Mouse (Mus musculus): Measurements from ENCODE around the gene Ccm2l.

Gene Ccm2l

GRCm38 (mm10) chr2:153065747-153066508 lies at the start of gene Ccm2l:
Gene Ccm2l (plus strand): TSS chr2:153065955.
- no peak for DNase-seq (ENCODE audit: low spot score in 2 of 2)

DNA sequence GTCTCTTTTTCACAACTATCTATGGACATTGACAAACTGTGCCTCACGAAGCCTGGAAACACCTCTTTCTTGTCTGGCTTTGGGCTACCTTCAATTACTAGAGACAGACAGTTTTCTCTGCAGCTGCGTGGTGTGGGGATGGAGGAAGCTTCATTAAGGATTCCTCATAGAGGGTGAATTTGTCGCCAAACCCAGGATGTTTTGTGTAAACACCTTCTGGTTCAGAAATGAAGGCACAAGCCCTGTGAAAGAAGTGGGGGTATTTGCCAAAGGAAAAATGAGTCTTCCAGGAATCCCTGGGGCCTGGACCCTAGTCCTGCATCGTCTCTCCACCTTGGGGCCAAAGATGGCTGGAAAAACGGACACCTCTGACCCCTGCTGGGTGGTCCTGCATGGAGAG lies 49.0 kb upstream of the Ccm2l start:
- DNase-seq (ENCODE audit: low spot score in 2 of 2): no peak

DNA sequence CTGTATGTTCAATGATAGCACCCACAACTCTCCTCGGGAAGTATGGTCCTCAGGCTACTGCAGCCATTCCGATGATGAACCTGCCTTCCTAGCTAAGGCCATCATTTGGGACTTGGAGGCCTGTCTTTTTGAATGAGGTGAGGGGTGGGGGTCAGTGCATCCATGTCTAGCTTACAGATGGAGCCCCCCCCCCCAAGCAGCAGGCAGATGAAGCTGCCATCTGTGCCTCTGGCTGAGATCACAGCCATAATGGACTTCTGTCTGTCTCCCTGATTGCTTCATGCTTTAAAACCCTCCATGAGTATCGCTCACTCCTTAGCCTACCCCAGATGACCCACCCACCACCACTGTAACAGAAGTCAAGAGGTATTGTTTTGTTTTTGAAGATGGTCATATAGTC lies 46.4 kb upstream of the Ccm2l start:
- DNase-seq (ENCODE audit: low spot score in 2 of 2): no peak

DNA sequence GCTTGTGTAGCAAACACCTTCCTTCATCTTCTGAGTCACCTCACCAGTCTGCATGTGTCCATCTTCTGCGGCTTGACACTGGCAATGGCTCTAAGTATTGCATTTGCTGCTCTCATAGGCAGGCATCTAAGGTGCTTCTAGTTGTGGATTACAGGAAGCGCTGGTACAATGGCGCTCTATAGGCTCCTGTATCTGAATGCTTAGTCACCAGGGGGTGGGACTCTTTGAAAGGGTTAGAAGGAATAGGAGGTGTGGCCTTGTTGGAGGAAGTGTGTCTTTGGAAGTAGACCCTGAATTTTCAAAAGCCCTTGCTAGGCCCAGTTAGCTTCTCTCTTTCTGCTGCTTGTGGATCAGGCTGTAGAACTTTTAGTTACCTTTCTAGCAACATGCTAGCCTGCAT lies 44.6 kb upstream of the Ccm2l start:
- DNase-seq (ENCODE audit: low spot score in 2 of 2): no peak

- DNase-seq (ENCODE audit: low spot score in 2 of 2): peak in 1 of 2 experiments; percentile 19
Observed at GRCm38 (mm10) chr2:153022855-153023254, 42.9 kb upstream of the Ccm2l start.

DNA sequence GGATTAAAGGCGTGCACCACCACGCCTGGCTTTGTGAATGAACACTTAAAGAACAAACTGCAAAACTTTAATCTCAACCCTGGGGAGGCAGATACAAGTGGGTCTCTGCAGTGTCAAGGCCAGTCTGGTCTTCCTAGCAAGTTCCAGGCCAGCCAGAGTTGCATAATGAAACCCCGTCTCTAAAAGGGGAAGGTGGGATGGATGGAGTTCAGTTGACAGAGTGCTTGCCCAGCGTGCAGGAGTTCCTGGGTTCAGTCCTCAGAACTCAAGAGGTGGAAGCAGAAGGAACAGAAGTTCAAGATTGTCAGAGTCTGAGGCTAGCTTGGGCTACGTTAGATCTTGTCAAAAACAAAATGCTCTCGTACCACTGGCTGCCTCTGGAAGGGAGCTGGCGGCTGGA lies 39.7 kb upstream of the Ccm2l start:
- DNase-seq (ENCODE audit: low spot score in 2 of 2): no peak

DNA sequence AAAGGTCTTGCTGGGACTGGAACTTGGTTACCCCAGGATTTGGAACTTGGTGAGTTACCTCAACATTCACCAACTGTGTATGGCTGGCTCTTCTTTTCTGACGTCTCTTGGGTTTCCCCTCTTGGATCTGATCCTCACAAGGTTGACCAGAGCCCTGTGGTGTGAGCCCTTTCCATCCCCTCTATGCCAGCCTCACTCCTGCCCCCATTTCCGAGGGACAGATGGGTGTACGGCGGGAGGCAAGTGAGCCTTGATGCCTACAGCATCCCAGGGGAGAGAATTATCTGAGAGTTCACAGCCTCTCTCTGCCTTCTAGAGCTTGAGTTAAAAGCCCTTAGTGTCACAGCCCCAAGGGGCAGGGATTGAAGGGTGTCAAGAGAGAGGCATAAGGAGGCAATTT lies 38.3 kb upstream of the Ccm2l start:
- DNase-seq (ENCODE audit: low spot score in 2 of 2): no peak

- DNase-seq (ENCODE audit: low spot score in 2 of 2): no peak
Observed at GRCm38 (mm10) chr2:153030422-153030821, 35.3 kb upstream of the Ccm2l start.

DNA sequence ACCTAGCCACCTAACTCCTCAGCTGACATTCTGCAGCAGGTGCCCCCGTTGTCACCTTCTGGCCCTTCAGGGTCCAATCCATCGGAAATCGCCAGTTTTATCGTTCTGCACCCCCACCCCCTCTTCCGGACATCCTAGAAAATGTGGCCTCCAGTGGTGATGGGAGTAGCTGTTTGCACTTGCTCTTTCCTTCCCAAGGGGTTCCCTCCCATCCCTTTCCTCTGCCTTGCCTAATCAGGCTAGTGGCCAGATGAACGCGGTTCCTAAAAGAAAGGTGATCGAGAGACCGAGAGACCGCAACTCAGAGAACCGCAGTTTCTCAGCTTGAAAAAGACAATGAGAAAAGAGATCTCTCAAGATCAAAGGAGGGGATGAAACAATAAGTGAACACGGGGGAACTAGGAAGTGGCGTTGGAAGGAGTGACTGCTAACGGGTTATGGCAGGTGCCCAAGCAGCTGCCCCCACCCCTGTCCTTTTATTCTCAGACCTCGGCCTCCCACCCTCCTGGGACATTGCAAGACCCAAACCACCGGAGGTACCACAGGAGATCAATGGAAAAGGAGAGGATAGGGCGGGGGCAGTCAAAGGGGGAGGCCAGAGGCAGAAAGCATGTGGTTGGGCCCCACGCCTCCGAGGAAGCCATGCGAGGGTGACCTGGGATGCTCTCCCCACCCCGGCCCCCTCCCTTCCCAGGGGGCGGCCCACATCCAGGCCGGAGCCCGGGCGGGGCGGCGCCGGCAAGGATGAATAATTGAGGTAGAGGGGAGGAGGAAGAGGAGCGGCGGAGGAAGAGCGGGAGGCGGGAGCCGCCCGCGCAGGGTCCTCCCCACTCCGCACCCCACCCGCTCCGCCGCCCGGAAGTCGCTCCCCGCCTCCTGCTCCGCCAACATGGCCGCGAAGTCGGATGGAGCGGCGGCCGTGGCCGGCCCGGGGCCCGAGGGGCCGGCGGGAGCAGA lies 34.4 kb upstream of the Ccm2l start, which contains the start of gene Xkr7:
Xkr7 (plus strand) TSS at position 727 of the 957 bp plus-strand sequence.
- no peak for DNase-seq (ENCODE audit: low spot score in 2 of 2)

DNA sequence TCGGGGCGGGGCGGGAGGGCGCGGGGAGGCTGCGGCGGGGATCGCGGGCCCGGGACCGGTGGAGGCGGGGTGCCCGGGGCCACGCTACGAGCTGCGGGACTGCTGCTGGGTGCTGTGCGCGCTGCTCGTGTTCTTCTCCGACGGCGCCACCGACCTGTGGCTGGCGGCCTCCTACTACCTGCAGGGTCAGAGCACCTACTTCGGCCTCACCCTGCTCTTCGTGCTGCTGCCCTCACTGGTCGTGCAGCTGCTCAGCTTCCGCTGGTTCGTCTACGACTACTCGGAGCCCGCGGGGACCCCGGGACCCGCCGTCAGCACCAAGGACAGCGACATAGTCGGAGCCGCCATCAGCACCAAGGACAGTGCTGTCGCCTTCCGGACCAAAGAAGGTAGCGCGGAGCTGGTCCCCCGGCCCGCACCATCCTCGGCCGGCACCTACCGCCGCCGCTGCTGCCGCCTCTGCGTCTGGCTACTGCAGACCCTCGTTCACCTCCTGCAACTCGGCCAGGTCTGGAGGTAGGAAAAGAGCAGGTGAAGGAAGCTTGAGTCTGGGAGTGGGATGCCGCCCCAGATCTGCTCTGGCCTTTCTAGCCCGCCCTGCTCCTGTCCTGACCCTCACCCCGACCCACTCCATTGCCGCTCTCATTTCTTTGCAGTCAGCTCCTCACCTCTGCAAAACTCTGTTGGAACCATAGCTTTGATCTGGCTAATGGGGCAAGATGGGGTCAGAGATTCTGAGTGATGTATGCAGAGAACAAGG lies 33.5 kb upstream of the Ccm2l start:
- peak; percentile 40 to 44 for DNase-seq (ENCODE audit: low spot score in 2 of 2)

- DNase-seq (ENCODE audit: low spot score in 2 of 2): no peak
Observed at GRCm38 (mm10) chr2:153032973-153033372, 32.8 kb upstream of the Ccm2l start.

DNA sequence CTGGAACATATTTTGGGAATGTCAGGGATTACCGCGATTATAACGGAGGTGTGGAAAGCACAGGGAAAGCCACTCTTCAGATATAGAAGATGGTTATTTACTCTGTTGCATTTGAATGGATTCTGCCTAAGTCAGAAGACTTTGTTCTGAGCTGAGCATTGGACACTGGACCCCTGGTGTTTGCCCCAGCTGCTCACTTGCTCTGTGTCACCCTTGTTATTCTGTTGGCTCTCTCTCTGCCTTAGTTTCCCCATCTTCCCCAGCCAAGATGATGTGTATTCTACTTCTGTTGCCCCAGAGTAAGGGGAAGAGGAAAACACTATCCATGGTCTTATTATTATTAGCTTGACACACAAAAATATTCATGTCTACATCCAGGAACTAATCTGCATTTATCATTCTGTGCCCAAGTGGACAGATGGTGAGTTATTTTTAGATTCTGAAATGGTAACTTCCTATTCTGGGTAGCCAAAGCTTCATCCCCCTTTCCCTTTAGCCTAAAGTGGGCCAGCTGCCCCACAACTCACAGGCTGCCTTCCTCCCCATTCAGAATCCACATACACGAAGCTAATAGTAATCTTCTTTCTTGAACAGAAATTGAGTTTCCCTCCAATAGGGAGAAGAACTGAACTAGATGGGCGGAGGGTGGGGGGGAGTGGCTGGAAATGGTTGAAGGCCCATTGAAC lies 32.1 kb upstream of the Ccm2l start:
- no peak for DNase-seq (ENCODE audit: low spot score in 2 of 2)

GRCm38 (mm10) chr2:153036690-153037089 lies 29.1 kb upstream of the Ccm2l start:
- no peak for DNase-seq (ENCODE audit: low spot score in 2 of 2)

GRCm38 (mm10) chr2:153043886-153044285 lies 21.9 kb upstream of the Ccm2l start:
- DNase-seq (ENCODE audit: low spot score in 2 of 2): no peak

DNA sequence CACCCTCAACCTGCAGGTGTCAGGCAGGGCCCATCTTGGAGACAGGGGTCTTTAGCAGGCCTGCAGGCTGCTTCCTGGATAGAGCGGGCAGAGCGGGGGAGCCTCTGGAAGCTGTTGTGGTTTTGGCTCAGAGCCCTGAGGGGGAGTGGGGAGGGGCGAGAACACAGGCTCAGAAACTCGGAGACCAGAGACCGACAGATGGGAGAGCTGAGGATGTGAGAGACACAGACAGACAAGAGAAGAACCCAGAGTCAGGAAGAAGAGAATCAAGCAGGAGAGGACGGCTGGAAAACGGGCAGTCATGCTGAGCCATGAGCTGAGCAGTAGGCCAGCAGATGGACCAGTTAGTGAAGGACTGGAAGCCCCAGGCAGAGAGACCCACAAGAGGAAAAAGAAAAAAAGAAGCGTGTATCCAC lies 19.9 kb upstream of the Ccm2l start:
- peak; percentile 25 to 42 for DNase-seq (ENCODE audit: low spot score in 2 of 2)

GRCm38 (mm10) chr2:153047828-153048465 lies 17.8 kb upstream of the Ccm2l start:
- peak; percentile 47 to 57 for DNase-seq (ENCODE audit: low spot score in 2 of 2)

GRCm38 (mm10) chr2:153049288-153049996 lies 16.3 kb upstream of the Ccm2l start:
- DNase-seq (ENCODE audit: low spot score in 2 of 2): peak in 1 of 2 experiments; percentile 34

DNA sequence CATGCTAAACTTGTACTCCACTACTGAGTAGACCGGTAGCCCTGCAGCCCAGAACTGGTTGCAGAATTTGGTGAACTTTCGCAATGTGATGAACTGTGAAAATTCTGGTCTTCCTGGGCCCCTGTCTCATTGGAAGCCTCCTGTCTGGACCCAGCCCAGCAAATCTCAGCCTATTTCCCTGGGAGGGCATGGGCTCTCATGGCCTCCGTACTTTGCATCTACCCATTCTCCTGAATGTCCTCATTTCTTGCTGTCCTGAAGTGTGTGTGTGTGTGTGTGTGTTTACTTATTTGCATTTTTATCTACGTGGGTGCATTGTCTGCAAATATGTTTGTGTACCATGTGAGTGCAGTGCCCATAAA lies 15.8 kb upstream of the Ccm2l start:
- DNase-seq (ENCODE audit: low spot score in 2 of 2): no peak

DNA sequence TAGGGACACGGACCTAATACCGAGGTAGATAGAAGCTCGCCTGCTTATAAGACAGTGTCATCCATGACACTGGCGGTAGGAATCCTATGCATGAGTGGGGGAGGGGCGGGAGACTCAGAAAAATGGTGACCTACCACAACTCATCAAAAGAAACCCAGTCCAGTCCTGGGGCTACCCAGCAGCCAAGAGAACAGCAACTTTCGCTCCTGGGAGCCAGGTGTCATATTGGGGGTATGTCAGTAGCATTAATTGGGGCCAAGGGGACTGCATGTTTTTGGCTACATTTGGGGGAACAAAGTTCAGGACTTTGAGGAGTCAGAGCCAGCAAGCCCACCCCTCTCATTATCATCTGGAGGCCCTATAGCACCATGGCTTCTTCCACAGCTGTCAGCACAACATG lies 14.7 kb upstream of the Ccm2l start:
- no peak for DNase-seq (ENCODE audit: low spot score in 2 of 2)

DNA sequence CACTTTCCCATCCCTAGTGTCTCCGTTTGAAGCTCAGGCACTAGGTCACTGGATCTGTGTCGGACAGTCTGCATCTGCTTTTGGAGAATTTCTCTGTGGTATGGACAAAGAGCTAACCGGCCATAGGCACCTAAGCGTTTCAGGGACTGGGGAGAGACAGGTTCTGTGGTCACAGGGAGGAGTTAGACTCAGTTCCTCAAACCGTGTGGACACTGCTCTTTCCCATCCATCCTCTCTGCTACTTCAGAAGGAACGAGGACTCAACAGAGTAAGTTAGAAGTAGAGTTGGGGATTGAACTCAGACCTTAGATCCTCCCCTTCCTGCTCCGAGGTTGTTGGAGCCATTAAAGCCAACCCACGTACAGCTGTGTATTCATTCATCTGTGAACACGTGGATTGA lies 14.2 kb upstream of the Ccm2l start:
- DNase-seq (ENCODE audit: low spot score in 2 of 2): no peak

Data from frontal cortex, postnatal 25 days (tissue).